Mouse (Mus musculus): ENCODE measurements at regions not wholly inside any gene's neighbourhood (a gene's known extent, or its start where the extent isn't known, plus 50 kb on each side); places are given as distances from the start of the nearest gene placed in this dataset.

DNA sequence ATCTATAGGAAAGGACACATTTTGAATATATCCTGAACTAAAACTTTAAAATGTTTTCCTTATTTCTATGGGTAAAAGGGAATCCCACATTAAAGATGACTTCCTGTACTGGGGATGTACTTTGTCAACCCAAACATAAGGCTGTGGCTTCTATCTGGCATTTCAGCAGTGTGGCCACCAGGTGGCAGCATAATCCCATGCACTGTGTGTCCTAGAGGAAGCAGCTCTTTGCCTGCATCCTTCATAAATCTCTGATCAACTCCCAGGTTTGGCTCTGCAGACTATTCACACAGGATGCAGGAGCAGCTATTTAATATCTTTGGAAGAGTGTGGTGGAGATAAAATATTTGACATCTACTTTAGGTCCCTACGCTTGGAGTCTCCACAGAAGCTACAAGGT is 59.1 kb downstream of the Bmp15 start:
- DNase-seq: peak; percentile 79

DNA sequence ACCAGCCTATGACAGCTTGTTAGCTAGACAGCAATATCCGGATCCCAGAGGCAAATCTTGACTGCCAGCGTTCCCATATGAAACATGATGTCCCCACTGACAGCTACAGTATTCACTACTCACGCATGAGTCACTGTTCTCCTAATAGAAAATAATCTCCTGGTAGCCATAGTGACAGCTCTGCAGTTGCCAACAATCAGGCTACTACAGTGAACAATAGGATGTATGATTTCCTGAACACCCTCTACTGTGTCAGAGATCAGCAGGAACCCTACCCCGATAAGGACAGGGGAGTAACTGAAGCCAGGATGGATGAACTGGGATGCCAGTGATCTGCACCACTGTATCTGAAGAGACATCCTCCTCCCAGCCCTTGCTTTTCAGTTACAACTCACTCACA is 62.0 kb downstream of the Bmp15 start:
- DNase-seq: no peak

GRCm38 (mm10) chrX:6254058-6254457 is 66.5 kb downstream of the Bmp15 start:
- DNase-seq: no peak

- no peak for DNase-seq
Measured at GRCm38 (mm10) chrX:6252873-6253272, 67.6 kb downstream of the Bmp15 start.

Data from kidney, postnatal 10 days (tissue).